Mouse (Mus musculus): ENCODE data around the gene Btnl4. TPM values are rescaled to one million over a fixed set of nuclear protein-coding genes. Genes with fewer than 3 reads are reported as not detected.
"Not testable (repeated sequence)": the region's sequence is repeated elsewhere in the genome, so short reads cannot be mapped to it uniquely, and the experiment has no call there.

Gene Btnl4
- polyA plus RNA-seq, 1 experiment from 2014 or later, result not detected

GRCm38 (mm10) chr17:34497319-34497718 lies 20.2 kb upstream of the Btnl4 start:
- not testable (repeated sequence) for H3K27ac ChIP-seq (ENCODE audit: low read length); H3K9me3 ChIP-seq (ENCODE audit: control insufficient read depth, low read depth, low read length); H3K4me2 ChIP-seq (replicated peaks; ENCODE audit: low read depth, low read length); ATAC-seq (ENCODE audit: insufficient number of reproducible peaks, insufficient read depth, low FRiP score, low read depth); H3K27me3 ChIP-seq (ENCODE audit: control insufficient read depth, insufficient read depth, low read length); H3K36me3 ChIP-seq (ENCODE audit: control insufficient read depth, insufficient read depth, low read length); H3K4me3 ChIP-seq (ENCODE audit: low read depth, low read length); H3K9ac ChIP-seq (replicated peaks; ENCODE audit: low read depth, low read length); H3K4me1 ChIP-seq (ENCODE audit: control insufficient read depth, insufficient read depth, low read length)
- WGBS, result 60% methylated on average over 3 of the region's 3 CpGs

GRCm38 (mm10) chr17:34496539-34496938 lies 19.4 kb upstream of the Btnl4 start:
- Histone ChIP-seq H3K27me3 (ENCODE audit: control insufficient read depth, insufficient read depth, low read length) (no peaks in the 10 kb centered on the region), H3K4me3 (ENCODE audit: low read depth, low read length) (no peak overlapping the region), H3K4me2 (replicated peaks; ENCODE audit: low read depth, low read length) (no peak overlapping the region), H3K4me1 (ENCODE audit: control insufficient read depth, insufficient read depth, low read length) (no peaks in the 10 kb centered on the region), H3K9ac (replicated peaks; ENCODE audit: low read depth, low read length) (no peak overlapping the region), H3K36me3 (ENCODE audit: control insufficient read depth, insufficient read depth, low read length) (no peaks in the 10 kb centered on the region), H3K9me3 (ENCODE audit: control insufficient read depth, low read depth, low read length) (no peaks in the 10 kb centered on the region), H3K27ac (ENCODE audit: low read length) (peak overlapping the region; percentile 22; the same call in 1 of the 2 replicates)
- 68% methylated on average over 1 of the region's 2 CpGs for WGBS
- ATAC-seq (ENCODE audit: insufficient number of reproducible peaks, insufficient read depth, low FRiP score, low read depth), result peak; percentile 86

GRCm38 (mm10) chr17:34495156-34495555 lies 18.0 kb upstream of the Btnl4 start:
- not testable (repeated sequence) for H3K4me3 ChIP-seq (ENCODE audit: low read depth, low read length); H3K27me3 ChIP-seq (ENCODE audit: control insufficient read depth, insufficient read depth, low read length); H3K36me3 ChIP-seq (ENCODE audit: control insufficient read depth, insufficient read depth, low read length); H3K27ac ChIP-seq (ENCODE audit: low read length); H3K4me1 ChIP-seq (ENCODE audit: control insufficient read depth, insufficient read depth, low read length); H3K4me2 ChIP-seq (replicated peaks; ENCODE audit: low read depth, low read length); H3K9me3 ChIP-seq (ENCODE audit: control insufficient read depth, low read depth, low read length); H3K9ac ChIP-seq (replicated peaks; ENCODE audit: low read depth, low read length); ATAC-seq (ENCODE audit: insufficient number of reproducible peaks, insufficient read depth, low FRiP score, low read depth)
- 76% methylated on average over 2 of the region's 2 CpGs for WGBS

GRCm38 (mm10) chr17:34492796-34493195 lies 15.7 kb upstream of the Btnl4 start:
- Histone ChIP-seq H3K27me3 (ENCODE audit: control insufficient read depth, insufficient read depth, low read length) (no peaks in the 10 kb centered on the region), H3K4me1 (ENCODE audit: control insufficient read depth, insufficient read depth, low read length) (no peaks in the 10 kb centered on the region), H3K9me3 (ENCODE audit: control insufficient read depth, low read depth, low read length) (no peaks in the 10 kb centered on the region), H3K27ac (ENCODE audit: low read length) (no peak overlapping the region), H3K4me2 (replicated peaks; ENCODE audit: low read depth, low read length) (no peak overlapping the region), H3K9ac (replicated peaks; ENCODE audit: low read depth, low read length) (no peak overlapping the region), H3K4me3 (ENCODE audit: low read depth, low read length) (no peak overlapping the region), H3K36me3 (ENCODE audit: control insufficient read depth, insufficient read depth, low read length) (no peaks in the 10 kb centered on the region)
- ATAC-seq (ENCODE audit: insufficient number of reproducible peaks, insufficient read depth, low FRiP score, low read depth), result no peak

GRCm38 (mm10) chr17:34476427-34476826 lies 691 bp downstream of the Btnl4 start:
- ATAC-seq (ENCODE audit: insufficient number of reproducible peaks, insufficient read depth, low FRiP score, low read depth), result peak; percentile 74; the same call in 1 of the 2 replicates
- H3K9ac ChIP-seq (replicated peaks; ENCODE audit: low read depth, low read length), result no peak overlapping the region
- no peaks in the 10 kb centered on the region for H3K4me1 ChIP-seq (ENCODE audit: control insufficient read depth, insufficient read depth, low read length)
- no peaks in the 10 kb centered on the region for H3K27me3 ChIP-seq (ENCODE audit: control insufficient read depth, insufficient read depth, low read length)
- no peaks in the 10 kb centered on the region for H3K9me3 ChIP-seq (ENCODE audit: control insufficient read depth, low read depth, low read length)
- H3K36me3 ChIP-seq (ENCODE audit: control insufficient read depth, insufficient read depth, low read length), result no peaks in the 10 kb centered on the region
- H3K4me2 ChIP-seq (replicated peaks; ENCODE audit: low read depth, low read length), result no peak overlapping the region
- no peak overlapping the region for H3K27ac ChIP-seq (ENCODE audit: low read length)
- H3K4me3 ChIP-seq (ENCODE audit: low read depth, low read length), result no peak overlapping the region
- 95% methylated on average over 1 of the region's 2 CpGs for WGBS

- Histone ChIP-seq H3K9me3 (ENCODE audit: control insufficient read depth, low read depth, low read length) (no peaks in the 10 kb centered on the region), H3K4me3 (ENCODE audit: low read depth, low read length) (no peak overlapping the region), H3K4me1 (ENCODE audit: control insufficient read depth, insufficient read depth, low read length) (no peaks in the 10 kb centered on the region), H3K36me3 (ENCODE audit: control insufficient read depth, insufficient read depth, low read length) (no peaks in the 10 kb centered on the region), H3K27me3 (ENCODE audit: control insufficient read depth, insufficient read depth, low read length) (no peaks in the 10 kb centered on the region), H3K4me2 (replicated peaks; ENCODE audit: low read depth, low read length) (no peak overlapping the region), H3K27ac (ENCODE audit: low read length) (no peak overlapping the region), H3K9ac (replicated peaks; ENCODE audit: low read depth, low read length) (no peak overlapping the region)
- WGBS, result 77% methylated on average over 3 of the region's 3 CpGs
- no peak for ATAC-seq (ENCODE audit: insufficient number of reproducible peaks, insufficient read depth, low FRiP score, low read depth)
Measured at GRCm38 (mm10) chr17:34475060-34475459, 2.1 kb downstream of the Btnl4 start.

GRCm38 (mm10) chr17:34470491-34470890 lies 6.6 kb downstream of the Btnl4 start:
- H3K4me2 ChIP-seq (replicated peaks; ENCODE audit: low read depth, low read length), result no peak overlapping the region
- 75% methylated on average over 2 of the region's 2 CpGs for WGBS
- H3K4me3 ChIP-seq (ENCODE audit: low read depth, low read length), result no peak overlapping the region
- H3K9ac ChIP-seq (replicated peaks; ENCODE audit: low read depth, low read length), result no peak overlapping the region
- no peaks in the 10 kb centered on the region for H3K9me3 ChIP-seq (ENCODE audit: control insufficient read depth, low read depth, low read length)
- H3K27ac ChIP-seq (ENCODE audit: low read length), result no peak overlapping the region
- no peaks in the 10 kb centered on the region for H3K36me3 ChIP-seq (ENCODE audit: control insufficient read depth, insufficient read depth, low read length)
- H3K27me3 ChIP-seq (ENCODE audit: control insufficient read depth, insufficient read depth, low read length), result no peaks in the 10 kb centered on the region
- no peak for ATAC-seq (ENCODE audit: insufficient number of reproducible peaks, insufficient read depth, low FRiP score, low read depth)
- H3K4me1 ChIP-seq (ENCODE audit: control insufficient read depth, insufficient read depth, low read length), result no peaks in the 10 kb centered on the region

GRCm38 (mm10) chr17:34465906-34466305 lies 11.2 kb downstream of the Btnl4 start:
- not testable (repeated sequence) for ATAC-seq (ENCODE audit: insufficient number of reproducible peaks, insufficient read depth, low FRiP score, low read depth); H3K27ac ChIP-seq (ENCODE audit: low read length); H3K36me3 ChIP-seq (ENCODE audit: control insufficient read depth, insufficient read depth, low read length); H3K4me3 ChIP-seq (ENCODE audit: low read depth, low read length); H3K9ac ChIP-seq (replicated peaks; ENCODE audit: low read depth, low read length); H3K4me2 ChIP-seq (replicated peaks; ENCODE audit: low read depth, low read length); H3K27me3 ChIP-seq (ENCODE audit: control insufficient read depth, insufficient read depth, low read length); H3K9me3 ChIP-seq (ENCODE audit: control insufficient read depth, low read depth, low read length); H3K4me1 ChIP-seq (ENCODE audit: control insufficient read depth, insufficient read depth, low read length)

- Histone ChIP-seq H3K9ac (replicated peaks; ENCODE audit: low read depth, low read length) (no peak overlapping the region), H3K36me3 (ENCODE audit: control insufficient read depth, insufficient read depth, low read length) (no peaks in the 10 kb centered on the region), H3K4me3 (ENCODE audit: low read depth, low read length) (no peak overlapping the region), H3K9me3 (ENCODE audit: control insufficient read depth, low read depth, low read length) (no peaks in the 10 kb centered on the region), H3K27ac (ENCODE audit: low read length) (no peak overlapping the region), H3K4me2 (replicated peaks; ENCODE audit: low read depth, low read length) (no peak overlapping the region), H3K27me3 (ENCODE audit: control insufficient read depth, insufficient read depth, low read length) (no peaks in the 10 kb centered on the region), H3K4me1 (ENCODE audit: control insufficient read depth, insufficient read depth, low read length) (no peaks in the 10 kb centered on the region)
- WGBS, result 87% methylated on average over 3 of the region's 3 CpGs
- ATAC-seq (ENCODE audit: insufficient number of reproducible peaks, insufficient read depth, low FRiP score, low read depth), result no peak
Measured at GRCm38 (mm10) chr17:34459255-34459654, 17.9 kb downstream of the Btnl4 start.
